Mouse (Mus musculus) megakaryocyte, embryonic 14.5 days (primary cell): ENCODE results near the gene Scd2.

Experiments
- FLI1 ChIP-seq: IDR thresholded peaks from 2 replicates; pipeline ENCODE4 v1.6.1; 2012; ENCODE audit warnings: low read length, inconsistent platforms, mixed read lengths
- GATA1 ChIP-seq: IDR thresholded peaks from 3 replicates; pipeline ENCODE4 v1.6.1; 2012; ENCODE audit warnings: mixed read lengths, low read length, inconsistent platforms, borderline replicate concordance

DNA sequence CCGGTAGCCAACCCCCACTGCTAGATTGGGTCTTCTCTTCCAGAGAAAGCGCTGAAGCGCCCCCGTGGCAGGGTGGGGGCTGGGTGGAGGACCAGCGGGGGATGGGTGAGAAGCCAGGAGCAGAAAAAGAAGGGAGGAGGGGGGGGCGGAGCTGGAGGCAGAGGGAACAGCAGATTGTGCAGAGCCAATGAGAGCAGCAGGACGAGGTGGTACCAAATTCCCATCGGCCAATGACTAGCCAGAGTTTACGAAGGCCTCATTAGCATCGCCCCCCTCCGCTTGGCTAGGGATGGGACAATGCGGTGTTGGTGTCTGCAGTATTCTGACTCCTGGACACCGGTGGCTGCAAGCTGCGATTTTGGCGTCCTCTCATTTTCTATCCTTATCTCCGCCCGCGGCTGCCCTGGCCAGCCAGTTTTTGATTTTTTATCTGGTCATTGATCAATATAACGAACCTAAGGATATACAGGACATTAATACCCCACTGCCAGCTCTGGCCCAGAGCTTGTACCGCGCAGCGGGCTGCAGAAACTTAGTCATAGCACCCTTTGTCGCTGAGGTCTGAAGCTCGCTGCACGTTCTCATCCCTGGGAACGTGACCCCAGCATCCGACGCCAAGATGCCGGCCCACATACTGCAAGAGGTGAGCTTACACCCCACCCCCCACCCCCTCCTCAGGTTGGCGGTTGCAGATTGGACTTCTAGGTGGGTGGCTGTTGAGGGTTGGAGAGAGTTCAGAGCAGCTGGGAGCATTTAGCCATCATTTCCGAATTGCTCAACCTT lies 486 bp downstream of the Scd2 start:
- TF ChIP-seq GATA1: no peak
- TF ChIP-seq FLI1: no peak
